Mouse (Mus musculus) forebrain, embryonic 12.5 days (tissue): ENCODE results near the gene Elp4. TPM values are rescaled to one million over a fixed set of nuclear protein-coding genes. Genes with fewer than 3 reads are reported as not detected.

ENCODE experiments used
- ATAC-seq: fragments of 200-750 bp; cut with Nextera tagmentation; 2 replicates; pipeline ENCODE4 v1.8.0; 2017; ENCODE audit warnings: moderate TSS enrichment; ENCODE audit not compliant: low FRiP score
- H3K27ac ChIP-seq: fragments of 300-500 bp; sonication (generic); 2 replicates; pipeline ENCODE4 v1.5.1; 2016; ENCODE audit warnings: mild to moderate bottlenecking
- H3K27me3 ChIP-seq: fragments of 300-500 bp; sonication (generic); 2 replicates; pipeline ENCODE4 v1.6.1; 2016; ENCODE audit warnings: mild to moderate bottlenecking
- H3K36me3 ChIP-seq: fragments of 300-500 bp; sonication (generic); replicated peaks from 2 replicates; pipeline ENCODE4 v1.6.1; 2016; ENCODE audit warnings: mild to moderate bottlenecking
- H3K4me1 ChIP-seq: fragments of 300-500 bp; sonication (generic); 2 replicates; pipeline ENCODE4 v1.6.1; 2016
- H3K4me2 ChIP-seq: fragments of 300-500 bp; sonication (generic); 2 replicates; pipeline ENCODE4 v1.6.1; 2016; ENCODE audit warnings: mild to moderate bottlenecking, moderate library complexity
- H3K4me3 ChIP-seq: fragments of 300-500 bp; sonication (generic); replicated peaks from 2 replicates; pipeline ENCODE4 v1.5.1; 2016; ENCODE audit warnings: mild to moderate bottlenecking
- H3K9ac ChIP-seq: fragments of 300-500 bp; sonication (generic); 2 replicates; pipeline ENCODE4 v1.6.1; 2016; ENCODE audit warnings: mild to moderate bottlenecking
- H3K9me3 ChIP-seq: fragments of 300-500 bp; sonication (generic); 2 replicates; pipeline ENCODE4 v1.6.1; 2016
- WGBS: fragments of 180-500 bp; shearing (Covaris S2); methylation state at CpG from one replicate; pipeline ENCODE4 v1.1.7; 2016; 5-methylcytosine and 5-hydroxymethylcytosine counted together
- polyA plus RNA-seq: library from polyadenylated mRNA; unstranded; fragments of >200 nt; fragmentation: Nextera tagmentation; extraction: Ambion mirVana; gene quantifications from 2 replicates; pipeline ENCODE4 v1.2.1, GENCODE M21; 2016

The Elp4 gene
- polyA plus RNA-seq, 1 experiment from 2014 or later = 59.1 TPM

GRCm38 (mm10) chr2:105664996-105665395, 239.4 kb downstream of the Elp4 start:
- Histone ChIP-seq H3K9ac (no peak overlapping the region), H3K36me3 (no peaks in the 10 kb centered on the region), H3K4me3 (no peak overlapping the region), H3K27me3 (peaks cover 98% of the 10 kb centered on the region), H3K4me1 (peaks cover 54% of the 10 kb centered on the region), H3K27ac (no peak overlapping the region), H3K4me2 (no peak overlapping the region), H3K9me3 (no peaks in the 10 kb centered on the region)
- ATAC-seq = no peak
- WGBS = 11% methylated on average over 5 of the region's 5 CpGs

- no peak overlapping the region for H3K4me2 ChIP-seq
- H3K4me3 ChIP-seq = no peak overlapping the region
- H3K36me3 ChIP-seq = no peaks in the 10 kb centered on the region
- H3K27me3 ChIP-seq = peaks cover 98% of the 10 kb centered on the region
- WGBS = 12% methylated on average over 10 of the region's 10 CpGs
- 0 out of 2 replicates have a peak overlapping the region, but pooled peaks have one; percentile 6 for H3K27ac ChIP-seq
- H3K9ac ChIP-seq = no peak overlapping the region
- no peak for ATAC-seq
- H3K4me1 ChIP-seq = peaks cover 44% of the 10 kb centered on the region
- H3K9me3 ChIP-seq = no peaks in the 10 kb centered on the region
Measured at GRCm38 (mm10) chr2:105663101-105663511, 241.3 kb downstream of the Elp4 start.

DNA sequence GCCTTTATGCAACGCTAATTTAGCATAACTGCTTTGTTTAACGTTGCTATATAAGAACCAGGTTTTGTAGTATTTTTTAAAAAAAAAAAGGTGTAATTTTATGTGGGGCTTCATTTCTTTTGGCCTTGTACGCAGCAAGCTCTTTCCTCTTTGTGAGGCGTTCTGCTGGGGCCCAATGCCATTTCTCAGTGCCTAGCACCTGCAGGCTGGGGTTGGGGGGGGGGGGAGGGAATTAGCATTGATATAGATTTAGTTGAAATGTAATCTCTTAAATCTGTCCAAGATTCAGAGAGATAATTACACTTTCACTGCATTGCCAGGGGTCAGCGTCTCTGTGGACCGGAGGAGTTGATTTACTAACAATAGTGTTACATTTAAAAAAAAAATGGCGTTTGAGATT, 241.8 kb downstream of the Elp4 start:
- no peak overlapping the region for H3K4me3 ChIP-seq
- 4% methylated on average over 7 of the region's 7 CpGs for WGBS

DNA sequence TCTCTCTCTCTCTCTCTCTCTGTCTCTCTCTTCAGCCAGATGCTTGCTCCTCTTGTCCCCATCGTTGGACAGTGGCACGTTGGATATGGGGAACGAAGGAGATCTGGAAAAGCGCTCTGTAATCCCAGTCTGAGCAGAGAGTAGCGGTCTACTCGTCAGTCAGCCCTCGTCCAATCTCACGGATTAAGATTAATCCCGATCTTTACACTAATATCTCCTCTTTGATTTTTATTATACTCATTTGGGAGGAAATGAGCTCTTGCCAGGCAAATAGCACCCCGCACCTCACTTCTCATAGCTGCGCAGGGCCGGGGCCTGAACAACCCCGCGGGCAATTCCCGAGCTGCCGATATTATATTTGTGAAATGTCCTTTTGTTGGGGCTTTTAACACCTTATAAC, 242.2 kb downstream of the Elp4 start:
- H3K27ac ChIP-seq = no peak overlapping the region
- H3K27me3 ChIP-seq = peaks cover 95% of the 10 kb centered on the region
- WGBS = 5% methylated on average over 16 of the region's 16 CpGs
- H3K36me3 ChIP-seq = no peaks in the 10 kb centered on the region
- no peak for ATAC-seq
- no peak overlapping the region for H3K9ac ChIP-seq
- no peaks in the 10 kb centered on the region for H3K9me3 ChIP-seq
- H3K4me3 ChIP-seq = no peak overlapping the region
- H3K4me1 ChIP-seq = peaks cover 34% of the 10 kb centered on the region
- peak overlapping the region; percentile 49 for H3K4me2 ChIP-seq

More for the DNA sequence above, 241.8 kb downstream of the Elp4 start:
- H3K4me2 ChIP-seq = no peak overlapping the region
- no peak for ATAC-seq
- no peak overlapping the region for H3K9ac ChIP-seq
- no peaks in the 10 kb centered on the region for H3K36me3 ChIP-seq
- peaks cover 39% of the 10 kb centered on the region for H3K4me1 ChIP-seq
- H3K27ac ChIP-seq = no peak overlapping the region
- no peaks in the 10 kb centered on the region for H3K9me3 ChIP-seq
- H3K27me3 ChIP-seq = peaks cover 95% of the 10 kb centered on the region

DNA sequence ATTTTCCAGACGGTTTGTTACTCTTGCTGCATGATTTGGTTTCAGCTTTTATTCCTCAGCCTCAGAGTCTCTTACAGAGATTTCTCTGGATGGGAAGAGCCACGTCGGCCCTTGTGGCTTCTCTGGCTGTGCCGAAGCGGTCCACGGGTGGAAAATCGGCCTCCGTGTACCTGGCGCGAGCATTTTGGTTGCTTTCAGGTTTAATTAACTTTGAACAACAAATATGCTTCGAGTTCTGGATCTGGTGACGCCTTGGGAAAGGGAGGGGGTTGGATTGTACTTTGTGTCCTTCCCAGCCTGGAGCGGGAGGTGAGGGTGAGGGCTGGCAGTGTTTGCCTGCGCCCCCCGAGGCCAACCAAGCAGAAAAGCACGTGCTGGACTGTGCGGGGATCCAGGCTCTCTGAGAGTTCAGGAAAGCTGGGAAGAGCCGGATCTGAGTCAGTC, 242.7 kb downstream of the Elp4 start:
- H3K36me3 ChIP-seq = no peaks in the 10 kb centered on the region
- 0 out of 2 replicates have a peak overlapping the region, but pooled peaks have one; percentile 2 for H3K4me3 ChIP-seq
- WGBS = 2% methylated on average over 18 of the region's 18 CpGs
- peaks cover 95% of the 10 kb centered on the region for H3K27me3 ChIP-seq
- H3K27ac ChIP-seq = no peak overlapping the region
- H3K4me2 ChIP-seq = peak overlapping the region; percentile 49
- H3K9ac ChIP-seq = 0 out of 2 replicates have a peak overlapping the region, but pooled peaks have one; percentile 21
- peaks cover 29% of the 10 kb centered on the region for H3K4me1 ChIP-seq
- no peaks in the 10 kb centered on the region for H3K9me3 ChIP-seq
- ATAC-seq = peak; percentile 50; the same call in 1 of the 2 replicates

GRCm38 (mm10) chr2:105660874-105661622, 243.3 kb downstream of the Elp4 start:
- ATAC-seq = peak; percentile 17; the same call in 1 of the 2 replicates
- Histone ChIP-seq H3K4me2 (peak overlapping the region; percentile 49), H3K36me3 (no peaks in the 10 kb centered on the region), H3K27ac (no peak overlapping the region), H3K4me1 (peaks cover 28% of the 10 kb centered on the region), H3K9ac (no peak overlapping the region), H3K9me3 (no peaks in the 10 kb centered on the region), H3K27me3 (peaks cover 94% of the 10 kb centered on the region), H3K4me3 (peak overlapping the region; percentile 30)
- WGBS = 1% methylated on average over 26 of the region's 26 CpGs

DNA sequence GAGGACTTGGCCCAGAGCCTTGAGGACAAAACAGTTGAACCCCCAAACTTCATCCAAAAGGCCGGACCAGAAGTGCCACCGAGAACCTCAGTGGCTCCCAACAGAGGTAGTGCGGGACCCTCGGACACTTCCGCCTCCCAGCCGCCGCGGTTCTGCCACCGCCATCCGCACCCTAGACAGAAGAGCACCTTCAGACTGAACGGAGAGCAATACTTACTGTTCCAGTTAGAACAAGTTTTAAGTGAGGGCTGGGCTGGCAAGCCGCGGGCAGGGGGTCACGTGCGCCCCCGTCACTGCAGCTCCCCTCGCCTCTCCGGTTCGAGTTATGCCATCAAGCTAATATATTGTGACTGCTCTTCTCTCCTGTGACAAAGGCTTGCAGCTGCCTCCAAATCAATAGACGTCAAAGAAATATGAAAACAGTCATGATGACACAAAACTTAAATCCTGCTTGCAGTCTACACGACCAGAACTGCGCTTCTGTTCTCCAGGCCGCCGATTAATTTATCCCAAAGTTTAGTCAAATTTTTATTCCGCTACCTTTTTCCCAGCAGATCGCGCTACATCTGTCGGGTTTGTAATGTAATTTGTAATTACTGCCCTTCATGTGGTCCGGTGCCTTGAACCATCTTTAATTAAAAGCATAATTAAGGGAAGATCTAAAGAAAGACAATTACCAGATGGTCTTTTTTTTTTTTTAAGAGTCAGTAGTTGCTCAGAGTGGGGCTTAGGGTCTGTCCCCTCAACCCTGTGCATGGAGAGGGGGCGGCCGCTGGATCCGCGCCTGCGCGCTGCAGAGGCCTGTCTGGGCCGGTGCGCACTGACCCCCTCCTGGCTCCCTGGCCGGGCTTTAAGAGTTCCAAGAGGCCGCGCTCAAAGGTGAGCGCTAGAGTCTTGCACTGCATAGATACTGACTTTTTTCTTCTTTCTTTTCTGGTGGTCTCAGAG, 244.2 kb downstream of the Elp4 start:
- WGBS = 2% methylated on average over 41 of the region's 41 CpGs
- Histone ChIP-seq H3K4me1 (peaks cover 28% of the 10 kb centered on the region), H3K27me3 (peaks cover 90% of the 10 kb centered on the region), H3K4me2 (peak overlapping the region; percentile 49), H3K9me3 (no peaks in the 10 kb centered on the region), H3K27ac (no peak overlapping the region), H3K9ac (no peak overlapping the region; the same call in 1 of the 2 replicates), H3K36me3 (no peaks in the 10 kb centered on the region), H3K4me3 (peak overlapping the region; percentile 30)
- ATAC-seq = peak; percentile 76; the same call in 1 of the 2 replicates

- 10% methylated on average over 9 of the region's 9 CpGs for WGBS
- H3K4me2 ChIP-seq = peak overlapping the region; percentile 49
- peak overlapping the region; percentile 30 for H3K4me3 ChIP-seq
- no peak for ATAC-seq
- H3K4me1 ChIP-seq = peaks cover 28% of the 10 kb centered on the region
- H3K9ac ChIP-seq = no peak overlapping the region
- H3K9me3 ChIP-seq = no peaks in the 10 kb centered on the region
- peaks cover 85% of the 10 kb centered on the region for H3K27me3 ChIP-seq
- H3K36me3 ChIP-seq = no peaks in the 10 kb centered on the region
- no peak overlapping the region for H3K27ac ChIP-seq
Measured at GRCm38 (mm10) chr2:105659350-105659749, 245.0 kb downstream of the Elp4 start.

DNA sequence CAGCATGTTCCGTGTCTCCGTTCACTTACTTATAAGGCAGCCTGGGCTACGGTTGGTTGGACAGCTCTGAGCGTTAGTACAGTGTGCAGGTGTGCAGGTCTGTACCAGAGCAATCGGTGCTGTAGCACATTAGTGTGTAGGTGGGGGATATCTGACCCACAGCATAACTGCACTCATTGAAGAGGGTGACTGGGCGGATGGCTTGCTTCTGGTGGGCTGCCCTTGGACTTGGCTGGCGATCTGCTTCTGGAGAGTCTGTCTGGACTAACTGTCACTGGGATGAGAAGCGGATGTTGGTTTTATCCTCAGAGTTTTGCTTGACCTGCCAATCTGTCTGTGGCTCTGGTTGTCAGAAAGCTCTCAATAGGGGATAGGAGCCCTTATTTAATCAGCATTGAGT, 247.9 kb downstream of the Elp4 start:
- Histone ChIP-seq H3K36me3 (no peaks in the 10 kb centered on the region), H3K27ac (no peak overlapping the region), H3K9me3 (no peaks in the 10 kb centered on the region), H3K27me3 (peaks cover 70% of the 10 kb centered on the region), H3K9ac (no peak overlapping the region), H3K4me1 (peaks cover 21% of the 10 kb centered on the region), H3K4me2 (no peak overlapping the region), H3K4me3 (no peak overlapping the region)
- WGBS = 89% methylated on average over 8 of the region's 8 CpGs
- ATAC-seq = no peak

Other genes starting within 250 kb of the Elp4 start
- 110 and 111 TPM in 2 replicates for gene Pax6, start 235.7 kb downstream of the Elp4 start, polyA plus RNA-seq
- 123 and 129 TPM in 2 replicates for gene Immp1l, start 74 bp upstream of the Elp4 start, polyA plus RNA-seq
- 53.2 and 58.2 TPM in 2 replicates for gene Dnajc24, start 99.0 kb upstream of the Elp4 start, polyA plus RNA-seq